Mouse (Mus musculus) erythroblast, embryonic 14.5 days (primary cell): ENCODE measurements around the gene Capn7.

Experiments
- GATA1 ChIP-seq: IDR thresholded peaks from 2 replicates; pipeline ENCODE4 v1.6.1; 2012; ENCODE audit warnings: low read length, inconsistent platforms, mixed read lengths
- TAL1 ChIP-seq: IDR thresholded peaks from 3 replicates; pipeline ENCODE4 v1.6.1; 2012; ENCODE audit warnings: low read length, inconsistent platforms, mixed read lengths

- TF ChIP-seq GATA1 (no peak), TAL1 (no peak)
Observed at GRCm38 (mm10) chr14:31324851-31325250, 11.6 kb upstream of the Capn7 start.
